Comparison of ENCODE assay signal across 15 mouse cellular contexts in genomic region chr1:38011647-38012046, GRCm38 (mm10). TPM values are rescaled to one million over a fixed set of nuclear protein-coding genes. Genes with fewer than 3 reads are reported as not detected.
DNase-seq lines count a peak whose midpoint lies in the region; ATAC-seq lines count a peak whose summit lies in the region.
"Had no signal": no experiment of that assay in that cellular context is flagged by ENCODE, and none has a peak within 500 bp of the region (broad histone marks: within the 10 kb centered on the region; RNA-seq: fewer than 3 reads in every experiment).

No protein-coding gene starts in this region.

- H3K27ac ChIP-seq in heart, embryonic 13.5 days (replicated peaks) = no peak overlapping the region
- peak overlapping the region; percentile 98 for H3K27ac ChIP-seq in liver, embryonic 12.5 days
- H3K27ac ChIP-seq: forebrain, embryonic 10.5 days; gastrocnemius, adult 2 months; limb, embryonic 15.5 days had no signal

- H3K9ac ChIP-seq in heart, embryonic 13.5 days = no peak overlapping the region
- H3K9ac ChIP-seq in liver, embryonic 12.5 days = peak overlapping the region; percentile 62
- H3K9ac ChIP-seq: limb, embryonic 15.5 days had no signal

- no peak overlapping the region for H3K4me3 ChIP-seq in heart, embryonic 13.5 days
- peak overlapping the region; percentile 32 for H3K4me3 ChIP-seq in liver, embryonic 12.5 days
- H3K4me3 ChIP-seq: forebrain, embryonic 10.5 days; gastrocnemius, adult 2 months; limb, embryonic 15.5 days had no signal

- ATAC-seq in heart, embryonic 13.5 days (ENCODE audit: extremely low read depth, insufficient number of reproducible peaks, low FRiP score, low TSS enrichment) = peak; percentile 68; the same call in 1 of the 2 replicates
- peak; percentile 95 for ATAC-seq in liver, embryonic 12.5 days

- 63% methylated on average over 6 of the region's 6 CpGs for WGBS in heart, embryonic 13.5 days
- 22% methylated on average over 6 of the region's 6 CpGs for WGBS in liver, embryonic 12.5 days (ENCODE audit: insufficient replicate concordance)

- peaks cover 19% of the 10 kb centered on the region for H3K4me1 ChIP-seq in heart, embryonic 13.5 days
- H3K4me1 ChIP-seq in liver, embryonic 12.5 days = peaks cover 87% of the 10 kb centered on the region
- H3K4me1 ChIP-seq: forebrain, embryonic 10.5 days; limb, embryonic 15.5 days had no signal

- no peak for DNase-seq in heart, adult 9 months (ENCODE audit: low spot score in 2 of 2)
- DNase-seq in ZHBTc4 (ENCODE audit: low read depth, low spot score) = peak; percentile 21
- DNase-seq in spleen, postnatal 4 days (ENCODE audit: low spot score in 2 of 2) = peak; percentile 66 to 70
- no peak for DNase-seq in layer of hippocampus, adult 9-11 months
- no peak for DNase-seq in thymus, postnatal 14 days
- no peak for DNase-seq in B cell, adult 2 months
- DNase-seq: gastrocnemius, adult 2 months; heart, postnatal 4 days; right cerebral cortex, postnatal 14 days had no signal

- H3K9me3 ChIP-seq in heart, embryonic 13.5 days = no peaks in the 10 kb centered on the region
- H3K9me3 ChIP-seq in liver, embryonic 12.5 days (replicated peaks) = no peaks in the 10 kb centered on the region
- H3K9me3 ChIP-seq: forebrain, embryonic 10.5 days; limb, embryonic 15.5 days had no signal

- H3K27me3 ChIP-seq in heart, embryonic 13.5 days (replicated peaks) = no peaks in the 10 kb centered on the region
- H3K27me3 ChIP-seq in liver, embryonic 12.5 days (replicated peaks) = no peaks in the 10 kb centered on the region
- H3K27me3 ChIP-seq: limb, embryonic 15.5 days had no signal

- no peaks in the 10 kb centered on the region for H3K36me3 ChIP-seq in heart, embryonic 13.5 days
- no peaks in the 10 kb centered on the region for H3K36me3 ChIP-seq in liver, embryonic 12.5 days
- H3K36me3 ChIP-seq: forebrain, embryonic 10.5 days; limb, embryonic 15.5 days had no signal

- peak overlapping the region; percentile 26 for H3K4me2 ChIP-seq in heart, embryonic 13.5 days
- H3K4me2 ChIP-seq in liver, embryonic 12.5 days = peak overlapping the region; percentile 71
- H3K4me2 ChIP-seq: limb, embryonic 15.5 days had no signal

RNA-seq across cellular contexts. Expression of gene Eif5b, which starts 13.8 kb away (rescaled TPM):
- polyA plus RNA-seq in heart, embryonic 13.5 days (2015; fragmentation: Nextera tagmentation; extraction: Ambion mirVana) = 18.0 and 19.6 TPM in 2 replicates
- polyA plus RNA-seq in liver, embryonic 12.5 days (2016; fragmentation: Nextera tagmentation; extraction: Ambion mirVana) = 28.5 and 28.8 TPM in 2 replicates

RNA-seq across cellular contexts. Expression of gene Txndc9, which starts 14.0 kb away (rescaled TPM):
- polyA plus RNA-seq in heart, embryonic 13.5 days (2015; fragmentation: Nextera tagmentation; extraction: Ambion mirVana) = 107 and 115 TPM in 2 replicates
- polyA plus RNA-seq in liver, embryonic 12.5 days (2016; fragmentation: Nextera tagmentation; extraction: Ambion mirVana) = 82.7 and 86.3 TPM in 2 replicates

RNA-seq across cellular contexts. Expression of gene Lyg1, which starts 54.1 kb away (rescaled TPM):
- polyA plus RNA-seq in heart, embryonic 13.5 days (2015; fragmentation: Nextera tagmentation; extraction: Ambion mirVana) = not detected in 2 replicates
- polyA plus RNA-seq in liver, embryonic 12.5 days (2016; fragmentation: Nextera tagmentation; extraction: Ambion mirVana) = not detected in 2 replicates
- polyA plus RNA-seq: forebrain, embryonic 10.5 days; kidney, embryonic 14.5 days; limb, embryonic 15.5 days; midbrain, postnatal 0 days had no signal

Comparison
In these comparisons a context has a peak if more than half of its experiments do, and no peak if none do; other contexts are left out.
1. DNase-seq: peak in ZHBTc4 (single experiment) and spleen, postnatal 4 days (2 of 2); none in heart, adult 9 months (0 of 2), layer of hippocampus, adult 9-11 months (single experiment), thymus, postnatal 14 days (single experiment) and B cell, adult 2 months (0 of 2).